Mouse (Mus musculus) cerebellum, adult (tissue): Measurements from ENCODE around the gene Ccdc103.

Source experiments
- ATAC-seq: cut with Nextera tagmentation; 2 replicates; pipeline ENCODE4 v1.9.2; 2017; ENCODE audit warnings: mild to moderate bottlenecking, moderate library complexity, mixed read lengths; ENCODE audit not compliant: insufficient number of reproducible peaks, low FRiP score, low TSS enrichment

Ccdc103 gene

DNA sequence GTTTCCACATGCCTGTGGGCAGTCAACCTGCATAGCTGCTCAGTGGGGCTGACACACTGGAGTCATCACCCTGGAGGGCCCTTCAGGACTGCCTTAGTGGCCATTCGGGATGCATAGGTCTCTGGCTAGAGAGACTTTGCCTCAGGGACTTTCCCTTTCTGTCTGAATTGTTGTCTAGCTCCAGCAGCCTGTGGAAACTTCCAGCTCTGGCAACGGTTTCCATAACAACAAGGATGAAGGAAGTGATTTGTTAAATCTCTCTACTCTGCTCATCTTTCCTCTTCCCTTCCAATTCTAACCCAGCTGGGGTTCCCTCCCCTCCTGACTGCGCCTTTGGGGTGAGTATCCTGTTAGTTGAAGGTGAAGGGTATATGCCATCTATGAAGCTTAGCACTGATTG, 7.1 kb downstream of the Ccdc103 start:
- no peak for ATAC-seq

DNA sequence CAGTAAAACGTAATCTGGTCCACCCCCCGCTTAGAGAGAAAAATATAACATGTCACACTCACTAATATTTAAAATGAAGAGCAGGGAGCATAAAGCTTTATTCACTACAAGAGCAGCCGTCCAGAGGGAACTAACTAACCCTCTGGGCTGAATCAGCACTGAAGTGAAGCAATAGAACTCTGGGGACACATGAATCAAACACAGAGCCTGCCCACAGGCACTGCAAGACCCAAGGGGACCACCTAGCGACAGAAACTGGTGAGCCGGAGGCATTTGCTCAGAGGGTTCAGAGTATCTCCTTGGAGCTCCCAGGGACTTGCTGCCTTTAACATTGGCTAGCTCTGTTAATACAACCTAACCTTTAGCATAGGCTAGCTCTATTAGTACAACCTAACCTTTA, 9.1 kb downstream of the Ccdc103 start:
- ATAC-seq: no peak

DNA sequence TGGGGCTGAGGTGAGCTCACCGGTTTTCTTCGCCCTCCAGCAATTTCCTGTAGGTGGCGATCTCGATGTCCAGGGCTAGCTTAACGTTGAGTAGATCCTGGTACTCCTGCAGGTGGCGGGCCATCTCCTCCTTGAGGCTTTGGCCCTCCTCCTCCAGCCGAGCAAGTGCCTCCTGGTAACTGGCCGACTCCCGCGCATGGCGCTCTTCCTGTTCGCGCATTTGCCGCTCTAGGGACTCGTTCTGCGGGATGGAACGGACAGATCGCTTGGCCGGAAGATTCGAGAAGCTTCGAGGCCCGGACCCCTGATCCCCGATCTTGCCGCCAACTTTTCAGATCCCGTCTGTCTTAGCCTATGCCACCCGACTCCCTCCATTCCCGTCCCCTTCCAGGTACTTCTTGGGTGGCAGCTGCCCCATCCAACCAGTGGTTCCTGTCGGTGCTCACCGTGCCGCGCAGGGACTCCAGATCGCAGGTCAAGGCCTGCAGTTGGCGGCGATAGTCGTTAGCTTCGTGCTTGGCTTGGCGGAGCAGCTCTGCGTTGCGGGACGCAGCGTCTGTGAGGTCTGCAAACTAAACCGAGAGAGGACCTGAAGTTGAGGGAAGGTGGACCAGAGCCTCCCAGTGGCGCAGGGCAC, 12.1 kb downstream of the Ccdc103 start:
- peak; percentile 52; the same call in 1 of the 2 replicates for ATAC-seq

DNA sequence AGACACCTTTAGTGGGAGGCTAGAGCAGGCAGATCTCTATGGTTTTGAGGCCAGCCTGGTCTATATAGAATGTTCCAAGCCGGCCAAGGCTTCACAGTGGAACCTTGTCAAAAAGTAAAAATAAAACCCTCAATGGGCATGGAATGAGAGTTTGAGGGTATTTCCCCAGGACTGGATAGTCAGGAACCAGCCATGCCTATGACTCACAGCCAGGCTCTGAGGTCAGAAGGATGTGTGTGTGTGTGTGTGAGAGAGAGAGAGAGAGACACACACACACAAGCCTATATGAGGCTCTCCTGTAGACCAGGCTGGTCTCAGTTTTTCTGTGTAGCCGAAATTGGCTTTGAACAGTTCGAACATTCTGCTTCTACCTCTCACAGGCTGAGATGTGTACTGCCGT, 13.7 kb downstream of the Ccdc103 start:
- no peak for ATAC-seq

DNA sequence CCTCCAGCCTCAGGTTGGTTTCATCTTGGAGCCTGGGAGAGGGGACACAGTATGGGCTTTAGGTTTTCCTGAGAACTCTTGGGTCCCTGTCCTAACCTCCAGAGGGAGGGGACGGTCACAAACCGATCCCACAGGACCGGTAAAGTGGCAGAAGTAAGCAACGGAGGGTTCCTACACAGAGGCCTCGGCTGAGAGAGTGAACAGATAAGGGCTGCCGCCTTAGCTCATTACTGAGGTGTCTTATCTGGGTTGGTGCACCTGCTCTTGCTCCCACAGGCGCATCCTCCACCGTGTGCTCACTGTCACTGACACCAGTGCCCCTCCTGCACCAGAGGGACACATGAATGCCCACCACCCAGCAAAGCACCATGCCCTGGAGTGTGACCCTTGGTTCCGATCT, 14.8 kb downstream of the Ccdc103 start:
- no peak for ATAC-seq

DNA sequence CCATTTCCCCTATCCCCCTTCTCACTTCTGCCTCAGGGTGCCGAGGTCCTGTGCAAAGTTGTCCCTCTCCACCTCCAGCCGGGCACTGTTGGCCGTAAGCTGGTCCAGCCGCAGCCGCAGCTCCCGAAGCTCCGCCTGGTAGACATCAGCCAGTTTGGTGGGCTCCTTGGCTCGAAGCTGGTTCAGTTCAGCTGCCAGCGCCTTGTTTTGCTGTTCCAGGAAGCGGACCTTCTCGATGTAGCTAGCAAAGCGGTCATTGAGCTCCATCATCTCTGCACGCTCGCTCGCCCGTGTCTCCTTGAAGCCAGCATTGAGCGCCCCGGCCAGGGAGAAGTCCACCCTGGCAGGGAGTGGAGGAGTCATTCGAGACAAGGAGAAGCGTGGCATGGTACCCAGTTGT, 15.6 kb downstream of the Ccdc103 start:
- ATAC-seq: no peak

DNA sequence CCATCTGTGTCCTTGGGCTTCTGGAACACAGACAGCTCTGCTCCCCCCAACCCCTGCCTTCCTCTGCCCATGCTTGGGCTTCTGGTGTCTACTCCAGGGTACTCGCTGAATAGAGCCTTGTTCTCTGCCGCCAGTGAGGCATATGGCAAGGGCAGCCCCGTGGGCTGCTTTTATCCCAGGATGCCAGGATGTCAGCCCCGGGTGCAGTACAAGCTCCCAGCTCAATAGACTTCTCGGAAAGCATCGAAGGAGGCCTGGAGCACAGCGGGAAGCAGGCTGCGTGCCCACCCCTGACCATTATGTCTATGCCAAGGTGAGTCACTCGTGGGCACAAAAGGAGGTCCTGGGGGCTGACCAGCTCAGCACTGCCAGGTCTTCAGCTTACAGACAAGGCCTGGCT, 17.4 kb downstream of the Ccdc103 start:
- ATAC-seq: peak; percentile 26; the same call in 1 of the 2 replicates

DNA sequence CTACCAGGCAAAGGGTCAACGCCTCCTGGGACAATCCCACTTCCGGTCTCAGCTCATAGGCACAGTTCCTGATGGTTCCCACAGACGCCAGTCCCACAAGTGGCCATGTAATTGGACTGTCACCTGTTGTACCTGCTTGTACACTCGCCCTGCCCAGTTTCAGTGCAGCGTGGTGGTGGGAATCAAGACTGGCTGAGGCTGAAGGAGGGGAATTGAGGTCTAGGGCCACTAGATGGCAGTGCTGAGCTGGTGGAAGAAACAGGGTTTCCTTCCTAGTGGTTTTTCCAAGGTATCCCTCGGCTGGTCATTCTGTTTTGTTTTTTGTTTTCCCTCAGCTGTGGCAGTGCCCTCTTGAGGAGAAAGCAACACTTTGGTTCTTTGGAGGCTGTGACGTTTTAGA, 19.8 kb downstream of the Ccdc103 start, which contains the start of gene Gfap:
TSS of gene Gfap (minus strand) at position 150 of the 400 bp plus-strand sequence.
- peak; percentile 58; the same call in 1 of the 2 replicates for ATAC-seq

DNA sequence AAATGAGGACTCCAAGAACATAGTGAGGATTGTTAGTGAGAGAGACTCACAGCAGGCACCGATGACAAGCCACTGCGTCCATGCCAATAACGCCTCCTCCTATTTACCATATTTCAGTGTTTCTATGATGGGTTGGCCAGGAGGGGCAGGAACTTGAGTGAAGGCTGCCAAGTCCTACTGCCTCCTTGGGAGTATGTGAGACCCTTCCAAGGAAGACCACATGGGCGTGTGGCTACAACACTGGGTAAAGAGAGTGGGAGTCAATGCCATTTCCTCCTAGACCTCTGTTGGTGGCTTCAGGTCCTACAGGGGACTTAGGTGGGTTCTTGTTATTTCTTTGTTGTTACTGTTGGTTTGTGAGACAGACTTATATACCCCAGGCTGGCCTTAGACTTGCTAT, 20.2 kb downstream of the Ccdc103 start:
- no peak for ATAC-seq

DNA sequence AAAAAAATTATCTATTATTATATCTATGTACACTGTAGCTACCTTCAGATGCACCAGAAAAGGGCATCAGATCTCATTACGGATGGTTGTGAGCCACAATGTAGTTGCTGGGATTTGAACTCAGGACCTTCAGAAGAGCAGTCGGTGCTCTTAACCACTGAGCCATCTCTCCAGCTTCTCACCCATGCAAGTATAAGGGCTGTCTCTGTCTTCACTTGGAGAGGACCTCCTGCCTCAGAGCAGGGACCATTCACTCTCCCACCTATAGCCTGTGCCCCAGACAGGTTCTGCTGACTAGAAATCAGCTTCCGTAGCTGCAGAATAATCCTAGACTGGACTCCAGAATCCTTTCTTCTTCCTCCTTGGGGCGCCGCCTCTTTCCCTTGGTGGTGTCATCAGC, 21.1 kb downstream of the Ccdc103 start:
- no peak for ATAC-seq

DNA sequence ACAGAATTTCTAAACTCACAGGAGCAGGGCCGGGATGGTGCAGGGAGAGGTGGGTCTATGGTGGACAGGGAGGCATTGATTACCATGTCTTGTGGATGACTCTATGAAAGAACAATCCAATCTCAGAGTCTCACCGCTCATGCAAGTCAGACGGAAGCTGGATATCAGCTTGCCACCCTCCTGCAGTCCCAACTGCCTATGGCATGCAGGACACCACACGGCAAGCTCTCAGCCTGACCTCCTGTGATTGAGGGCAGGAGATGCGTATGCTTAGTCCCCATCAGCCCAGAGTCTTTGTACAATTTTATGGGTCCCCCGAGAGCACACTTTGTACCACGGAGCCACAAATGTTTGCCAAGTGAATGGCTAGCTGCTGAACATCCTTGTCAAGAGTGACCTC, 22.6 kb downstream of the Ccdc103 start:
- ATAC-seq: no peak

DNA sequence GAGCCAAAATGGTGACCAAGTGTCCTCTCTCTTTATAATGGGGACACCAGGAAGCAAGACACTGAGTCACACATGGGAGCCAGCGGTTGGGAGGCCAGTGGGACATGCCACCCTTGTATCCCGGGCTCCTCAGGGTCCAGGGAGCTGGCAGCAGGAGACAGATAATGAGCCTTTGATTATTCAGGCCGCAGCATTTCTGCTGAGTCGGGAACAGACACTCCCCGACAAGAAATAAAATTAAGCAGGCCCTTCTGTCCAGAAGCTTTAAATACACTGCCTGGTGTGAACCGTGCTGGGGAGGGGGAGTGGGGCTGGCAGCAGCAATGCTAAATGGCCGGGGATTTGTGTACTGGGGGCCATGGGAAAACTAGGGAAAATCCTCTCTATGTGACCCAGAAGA, 30.4 kb downstream of the Ccdc103 start:
- ATAC-seq: no peak

DNA sequence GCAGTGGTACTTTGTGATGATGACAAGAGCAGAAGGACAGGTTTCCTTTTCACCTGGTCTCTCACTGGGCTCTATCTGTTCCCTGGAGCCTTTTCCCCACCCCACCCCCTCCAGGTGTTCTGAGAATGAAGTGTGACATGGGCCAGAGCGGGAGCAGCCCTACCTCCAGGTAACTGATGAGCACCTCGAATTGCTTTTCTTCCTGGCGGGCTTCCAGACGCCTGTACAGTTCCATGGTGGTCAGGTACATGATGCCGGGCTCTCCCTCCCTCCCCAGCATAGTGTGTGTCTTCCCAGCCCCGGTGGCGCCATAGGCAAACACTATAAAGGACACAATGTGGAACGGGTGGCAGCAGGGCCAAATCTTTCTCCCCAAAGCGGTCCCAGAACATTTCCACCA, 34.4 kb downstream of the Ccdc103 start:
- no peak for ATAC-seq

DNA sequence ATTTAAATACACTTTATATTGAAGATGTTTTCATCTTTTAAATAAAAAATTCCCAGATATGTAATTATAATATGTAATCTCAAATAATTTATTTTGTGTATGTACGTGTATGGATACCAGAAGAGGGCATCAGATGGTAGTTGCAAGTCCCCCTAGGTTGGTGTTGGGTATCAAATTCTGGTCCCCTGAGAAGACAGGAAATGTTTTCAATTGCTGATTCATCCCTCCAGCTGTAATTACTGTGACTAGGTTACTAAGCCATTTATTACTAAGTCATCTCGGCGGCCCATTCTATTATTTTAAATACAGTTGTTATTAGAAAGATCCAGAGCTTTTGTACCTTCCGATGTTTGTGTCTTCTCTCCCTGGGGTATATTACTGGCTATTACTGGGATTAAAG, 37.1 kb downstream of the Ccdc103 start:
- ATAC-seq: no peak

DNA sequence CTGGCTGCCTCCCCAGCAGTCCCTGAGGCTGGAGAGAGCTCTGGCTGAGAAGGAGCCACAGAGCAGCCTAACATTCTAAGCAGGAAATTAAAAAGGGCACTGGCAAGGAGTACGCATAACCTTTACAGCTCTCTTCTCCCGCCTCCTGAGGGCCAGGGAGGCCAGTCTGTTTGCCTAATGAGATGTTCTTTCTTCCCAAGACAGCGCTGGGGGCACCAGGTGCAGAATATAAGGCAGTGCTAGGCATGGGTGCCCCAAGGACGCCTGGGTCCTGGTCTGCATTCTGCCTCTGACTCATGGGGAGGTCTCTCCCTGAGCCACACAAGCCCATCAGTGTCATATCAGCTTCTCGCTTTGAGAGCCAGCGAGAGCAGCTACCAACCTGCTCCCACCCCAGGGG, 40.5 kb downstream of the Ccdc103 start:
- ATAC-seq: no peak

DNA sequence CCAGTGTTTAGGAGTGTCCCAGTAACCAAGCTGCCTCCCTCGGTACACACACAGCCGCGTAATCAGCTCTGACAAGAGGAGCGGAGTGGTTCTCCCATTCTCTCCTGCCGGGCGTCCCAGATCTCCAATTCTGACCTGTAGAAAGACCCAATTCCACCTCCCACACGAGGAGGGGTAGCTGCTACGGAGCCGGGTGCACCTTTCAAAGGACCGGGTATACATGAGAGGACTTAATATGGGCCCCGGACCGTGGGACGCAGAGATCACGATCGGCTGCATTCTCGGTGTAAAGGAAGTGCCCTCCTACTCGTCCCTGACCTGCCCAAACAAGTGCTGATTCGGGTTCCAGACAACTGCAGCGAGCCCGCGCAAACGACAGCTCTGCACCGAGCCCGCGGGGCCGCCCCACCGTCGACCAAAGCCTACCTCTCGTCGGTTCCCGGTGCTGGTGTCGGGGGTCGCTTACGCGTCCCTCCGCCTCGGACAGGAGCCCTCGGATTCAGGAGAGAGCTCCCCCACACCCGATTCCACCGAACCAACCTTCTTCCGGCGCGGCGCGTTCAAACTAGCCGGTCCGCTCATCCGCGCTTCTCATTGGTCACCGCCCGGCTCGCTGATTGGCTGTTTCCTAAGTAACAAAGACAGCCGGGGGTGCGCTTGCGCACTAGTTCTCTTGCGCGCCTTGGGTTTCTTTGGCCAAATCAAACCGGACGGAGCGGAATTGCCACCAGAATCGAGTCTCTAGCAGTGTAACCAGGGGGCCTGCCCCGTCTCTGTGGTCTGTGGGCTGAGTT, 43.8 kb downstream of the Ccdc103 start, which contains the start of gene Kif18b:
TSS of gene Kif18b (minus strand) at position 568 of the 794 bp plus-strand sequence.
- peak; percentile 88 for ATAC-seq

DNA sequence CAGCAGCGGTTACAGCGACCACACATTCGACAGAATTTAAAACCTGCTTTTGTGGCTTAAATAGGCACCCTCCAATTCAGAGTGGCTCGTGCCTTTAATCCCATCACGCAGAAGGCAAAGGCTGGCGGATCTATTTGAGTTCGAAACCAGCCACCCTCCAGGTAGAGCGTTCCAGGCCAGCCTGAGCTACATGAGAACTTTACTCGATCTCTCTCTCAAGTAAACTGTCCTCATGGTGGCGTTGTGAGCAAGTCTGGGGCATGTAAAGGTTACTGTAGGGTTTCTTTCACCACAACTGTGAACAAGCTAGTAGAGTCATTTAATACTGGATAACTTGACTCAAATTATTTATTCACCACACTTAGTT, 44.3 kb downstream of the Ccdc103 start:
- no peak for ATAC-seq

DNA sequence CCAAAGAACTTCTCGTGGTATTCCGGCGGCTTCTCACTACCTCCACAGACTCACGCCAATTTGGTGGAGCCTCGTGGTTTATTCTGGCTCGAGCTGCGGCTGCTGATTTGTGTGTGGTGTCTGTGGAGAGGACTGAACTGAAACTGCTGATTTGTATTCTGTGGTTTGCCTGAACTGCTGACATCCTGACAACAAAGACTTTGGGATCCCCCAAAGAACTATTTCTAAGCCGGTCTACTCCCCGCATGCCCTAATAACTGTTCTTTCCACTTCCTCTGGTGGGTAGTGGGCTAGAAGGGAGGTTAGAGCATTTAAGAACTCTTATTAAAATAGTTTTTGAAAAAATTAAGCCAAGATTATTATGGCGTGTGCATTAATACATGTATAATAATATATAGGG, 49.7 kb downstream of the Ccdc103 start:
- ATAC-seq: no peak
